Mouse (Mus musculus) hematopoietic multipotent progenitor cell, adult 10-12 weeks (in vitro differentiated cells): ENCODE data around the gene Cdh15. TPM values are rescaled to one million over a fixed set of nuclear protein-coding genes. Genes with fewer than 3 reads are reported as not detected.

ENCODE experiments used
- polyA plus RNA-seq: library from polyadenylated mRNA; stranded (reverse); fragments of >175 nt; gene quantifications from 2 replicates; pipeline ENCODE4 v1.2.3, GENCODE M21; 2012; ENCODE audit warnings: low replicate concordance

Cdh15 gene
- 0.06 TPM in 1 of 2 replicates, not detected in the other for polyA plus RNA-seq

GRCm38 (mm10) chr8:122847829-122848561 lies at the start of gene Cdh15:
TSS of gene Cdh15 (plus strand) at chr8:122847966.

Other genes starting within 250 kb of the Cdh15 start
- 7.5 and 18.4 TPM in 2 replicates for gene Galns, start 236.5 kb upstream of the Cdh15 start, polyA plus RNA-seq
- 1.1 and 5.3 TPM in 2 replicates for gene Trappc2l, start 236.3 kb upstream of the Cdh15 start, polyA plus RNA-seq
- not detected in 2 replicates for gene Pabpn1l, start 225.2 kb upstream of the Cdh15 start, polyA plus RNA-seq
- 104 and 278 TPM in 2 replicates for gene Cbfa2t3, start 148.9 kb upstream of the Cdh15 start, polyA plus RNA-seq
- 16.9 and 19.6 TPM in 2 replicates for gene Acsf3, start 72.5 kb upstream of the Cdh15 start, polyA plus RNA-seq
- gene Ankrd11, start 194.3 kb downstream of the Cdh15 start, polyA plus RNA-seq, result 140 and 285 TPM in 2 replicates
- gene Spg7, start 215.0 kb downstream of the Cdh15 start, polyA plus RNA-seq, result 42.2 and 42.8 TPM in 2 replicates